Mouse (Mus musculus) liver, postnatal 0 days (tissue): ENCODE measurements around the gene Hemgn.

Source experiments
- CTCF ChIP-seq: sonication (generic); IDR thresholded peaks from 2 replicates; pipeline ENCODE4 v1.5.1; 2016; ENCODE audit warnings: antibody characterized with exemption, low read depth
- EP300 ChIP-seq: IDR thresholded peaks from 2 replicates; pipeline ENCODE4 v1.6.1; 2016; ENCODE audit warnings: antibody characterized with exemption, low read depth, mild to moderate bottlenecking

- no peak for TF ChIP-seq CTCF
- no peak for TF ChIP-seq EP300
These were observed 39.2 kb upstream of the Hemgn start for GRCm38 (mm10) chr4:46452481-46452850.
